Comparison of ENCODE assay signal across 27 mouse cellular contexts in the genomic region with DNA sequence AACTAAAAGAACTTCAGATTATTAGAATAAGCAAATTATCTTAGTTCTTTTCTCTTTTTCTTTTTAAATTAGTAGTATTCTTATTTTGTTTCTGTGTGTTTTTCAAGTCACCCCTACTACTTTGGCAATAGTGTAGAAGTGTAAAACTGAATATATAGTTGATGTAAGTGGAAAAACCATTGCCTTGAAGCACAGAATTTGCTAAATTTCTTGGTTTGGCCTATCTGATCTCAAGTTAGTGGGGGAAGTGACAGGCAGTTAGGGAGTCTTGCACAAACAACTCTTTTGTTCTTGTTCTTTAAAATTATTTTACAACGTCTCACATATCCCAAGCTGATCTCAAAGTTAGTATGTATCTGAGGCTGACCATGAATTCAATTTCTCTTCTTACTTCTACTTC.
"Had no signal": no experiment of that assay in that cellular context is flagged by ENCODE, and none has a peak within 500 bp of the region (broad histone marks: within the 10 kb centered on the region; RNA-seq: fewer than 3 reads in every experiment).

No protein-coding gene starts in this region.

- H3K27ac ChIP-seq: embryonic facial prominence, embryonic 10.5 days; embryonic facial prominence, embryonic 12.5 days; embryonic facial prominence, embryonic 13.5 days; embryonic facial prominence, embryonic 15.5 days; forebrain, embryonic 10.5 days; forebrain, embryonic 12.5 days; forebrain, embryonic 13.5 days; forebrain, embryonic 15.5 days; gastrocnemius, adult 2 months; heart, adult 2 months had no signal

- H3K27me3 ChIP-seq: embryonic facial prominence, embryonic 12.5 days; embryonic facial prominence, embryonic 13.5 days; embryonic facial prominence, embryonic 15.5 days; forebrain, embryonic 12.5 days; forebrain, embryonic 13.5 days; forebrain, embryonic 15.5 days had no signal

- ATAC-seq: forebrain, embryonic 13.5 days; forebrain, embryonic 14.5 days; forebrain, embryonic 15.5 days; forebrain, embryonic 16.5 days; forebrain, postnatal 0 days had no signal

- H3K4me1 ChIP-seq: embryonic facial prominence, embryonic 10.5 days; embryonic facial prominence, embryonic 12.5 days; embryonic facial prominence, embryonic 13.5 days; embryonic facial prominence, embryonic 15.5 days; forebrain, embryonic 10.5 days; forebrain, embryonic 12.5 days; forebrain, embryonic 13.5 days; forebrain, embryonic 15.5 days had no signal

- DNase-seq: cerebellum, adult 2 months; cerebellum, adult 8-10 months; cerebellum, adult 9-10 months; cerebellum, adult 9-11 months; cerebellum, postnatal 10 days; cerebellum, postnatal 14 days; cerebellum, postnatal 25 days; cerebellum, postnatal 36 days; embryo, embryonic 11 days; forebrain, postnatal 0 days; gastrocnemius, adult 2 months; gastrocnemius, postnatal 10 days; gastrocnemius, postnatal 25 days; gastrocnemius, postnatal 36 days; heart, adult 18-20 months; heart, adult 2 months had no signal

- H3K9ac ChIP-seq: embryonic facial prominence, embryonic 12.5 days; embryonic facial prominence, embryonic 13.5 days; embryonic facial prominence, embryonic 15.5 days; forebrain, embryonic 12.5 days; forebrain, embryonic 13.5 days; forebrain, embryonic 15.5 days; forebrain, postnatal 0 days had no signal

- H3K4me3 ChIP-seq: embryonic facial prominence, embryonic 10.5 days; embryonic facial prominence, embryonic 12.5 days; embryonic facial prominence, embryonic 13.5 days; embryonic facial prominence, embryonic 15.5 days; erythroblast, embryonic 14.5 days; forebrain, embryonic 10.5 days; forebrain, embryonic 12.5 days; forebrain, embryonic 13.5 days; forebrain, embryonic 15.5 days; gastrocnemius, adult 2 months; heart, adult 2 months had no signal

- H3K9me3 ChIP-seq: embryonic facial prominence, embryonic 10.5 days; embryonic facial prominence, embryonic 12.5 days; embryonic facial prominence, embryonic 13.5 days; embryonic facial prominence, embryonic 15.5 days; forebrain, embryonic 10.5 days; forebrain, embryonic 12.5 days; forebrain, embryonic 13.5 days; forebrain, embryonic 15.5 days had no signal

- H3K4me2 ChIP-seq: embryonic facial prominence, embryonic 12.5 days; embryonic facial prominence, embryonic 13.5 days; embryonic facial prominence, embryonic 15.5 days; forebrain, embryonic 12.5 days; forebrain, embryonic 13.5 days; forebrain, embryonic 15.5 days had no signal
